Mouse (Mus musculus) testis, postnatal 10 days (tissue): ENCODE measurements around the gene Zmynd15.
"Not testable (repeated sequence)": the region's sequence is repeated elsewhere in the genome, so short reads cannot be mapped to it uniquely, and the experiment has no call there.

Experiments used
- DNase-seq: peaks from one replicate; pipeline ENCODE4 v3.0.0; 2021; ENCODE audit warnings: low spot score

Gene Zmynd15

DNA sequence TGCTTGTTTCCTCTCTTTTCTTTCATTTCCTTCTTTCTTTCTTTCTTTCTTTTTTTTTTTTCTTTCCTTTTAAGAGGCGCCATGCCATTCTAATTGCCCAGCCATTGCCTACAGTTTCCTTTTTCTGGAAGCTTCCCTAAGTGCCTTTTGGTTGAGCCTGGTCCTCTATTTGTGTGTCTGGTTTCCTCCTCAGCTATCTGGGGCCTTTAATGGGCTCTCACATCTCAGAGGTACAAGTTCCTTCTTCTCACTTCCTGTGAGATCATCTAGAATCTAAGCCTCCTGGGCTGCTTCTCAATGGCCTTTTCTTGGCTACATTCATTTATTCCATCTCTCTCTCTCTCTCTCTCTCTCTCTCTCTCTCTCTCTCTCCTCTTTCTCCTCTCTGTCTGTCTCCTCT is 11.9 kb upstream of the Zmynd15 start:
- DNase-seq, result no peak

DNA sequence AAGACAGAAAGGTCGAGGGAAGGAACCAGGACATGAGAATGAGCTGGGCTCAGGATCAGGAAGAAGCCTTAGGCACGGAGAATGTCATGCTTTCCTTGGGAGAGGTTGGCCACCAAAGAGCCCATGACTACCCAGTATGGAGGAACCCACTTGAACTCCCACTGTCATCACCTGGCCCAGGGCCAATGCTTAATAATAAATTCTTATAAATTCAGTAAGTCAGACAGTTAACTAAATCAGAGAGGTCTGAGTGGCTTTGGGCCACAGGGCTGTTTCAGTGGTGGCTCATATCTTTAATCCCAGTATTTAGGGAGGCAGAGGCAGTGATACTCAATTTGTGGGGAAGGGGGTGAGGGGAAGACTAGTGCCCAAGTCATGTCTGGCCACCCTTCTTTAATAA is 8.3 kb upstream of the Zmynd15 start:
- no peak for DNase-seq

GRCm38 (mm10) chr11:70451797-70452498 is 7.3 kb upstream of the Zmynd15 start, which contains the start of gene Med11:
Gene Med11, plus strand, starts transcription at chr11:70451919.
- DNase-seq, result peak; percentile 97

DNA sequence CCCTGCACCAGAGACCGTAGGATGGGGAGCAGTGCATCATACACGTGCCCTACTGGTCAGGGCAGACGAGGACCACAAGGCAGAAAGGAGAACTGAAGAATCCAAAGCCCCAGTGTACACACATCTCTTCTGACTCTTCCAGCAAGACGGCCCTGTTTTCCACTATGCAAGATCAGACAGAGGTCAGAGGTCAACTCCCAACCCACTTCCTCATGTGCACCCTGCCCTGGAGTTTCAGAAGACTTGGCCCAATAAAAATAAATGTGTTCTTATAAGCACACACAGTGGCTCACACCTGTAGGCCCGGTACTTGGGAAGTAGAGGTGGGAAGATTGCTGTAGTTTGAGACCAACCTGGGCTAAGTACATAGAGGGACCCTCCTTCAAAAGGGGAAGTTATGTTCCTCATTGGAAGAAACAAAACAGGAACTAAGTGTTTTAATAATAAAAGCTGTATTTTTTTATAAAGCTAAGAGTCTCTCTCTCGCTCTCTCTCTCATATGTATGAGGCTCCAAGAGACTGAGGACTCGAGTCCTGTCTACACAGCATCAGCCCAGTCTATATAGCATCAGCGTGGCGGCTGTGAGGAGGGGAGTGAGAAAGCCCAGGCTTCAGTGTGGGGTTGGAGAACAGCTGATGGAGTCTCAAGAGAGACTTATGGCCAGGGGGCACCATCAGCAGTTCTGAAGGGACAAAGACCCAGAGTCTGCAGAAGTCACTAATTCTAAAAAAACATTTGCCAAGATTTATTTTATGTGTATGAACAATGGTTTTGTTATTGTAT is 5.8 kb upstream of the Zmynd15 start:
- DNase-seq, result no peak

DNA sequence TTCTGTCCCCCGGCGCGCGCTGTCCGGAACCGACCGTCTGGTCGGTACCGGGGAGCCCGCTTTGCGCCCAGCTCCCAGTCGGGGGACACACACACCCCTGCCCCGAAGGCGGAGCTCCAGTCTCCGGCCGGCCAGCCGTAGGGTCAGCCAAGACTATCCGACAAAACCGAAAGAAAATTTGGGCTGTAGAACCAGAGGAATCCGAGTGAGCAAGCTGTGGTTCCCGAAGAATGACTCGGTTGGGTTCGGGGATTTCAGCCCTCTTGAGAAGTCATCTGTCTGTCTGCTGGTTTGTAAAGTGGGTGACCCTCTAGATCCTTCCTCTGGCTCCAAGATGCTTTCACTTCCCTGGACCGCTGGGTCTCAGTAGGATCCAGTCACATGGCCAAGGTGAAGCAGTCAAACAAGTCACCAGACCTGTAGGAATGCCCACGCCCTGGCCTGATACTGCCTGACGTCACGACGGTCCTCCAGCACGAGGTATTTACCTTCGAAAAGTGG is 418 bp downstream of the Zmynd15 start, which contains the start of gene Cxcl16:
Gene Cxcl16, minus strand, starts transcription at position 384 of the 501 bp plus-strand sequence.
- peak; percentile 64 for DNase-seq

DNA sequence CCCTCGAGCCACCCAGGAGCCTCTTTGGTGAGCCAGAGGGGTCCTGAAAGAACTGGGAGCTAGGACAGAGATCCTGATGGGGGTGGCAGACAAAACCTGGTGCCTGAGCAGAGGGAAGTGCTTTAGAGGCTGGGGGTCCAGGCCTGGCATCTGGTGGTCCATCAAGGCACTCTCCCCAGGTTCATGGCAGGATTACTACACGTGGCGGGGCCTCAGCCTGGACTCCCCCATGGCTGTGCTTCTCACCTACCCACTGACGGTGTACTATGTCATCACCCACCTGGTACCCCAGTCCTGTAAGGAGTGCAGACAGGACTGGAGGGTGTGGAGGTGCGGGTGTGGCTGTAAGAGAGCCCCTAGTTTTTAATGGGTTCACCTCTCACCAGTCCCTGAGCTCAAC is 4.7 kb downstream of the Zmynd15 start:
- no peak for DNase-seq

DNA sequence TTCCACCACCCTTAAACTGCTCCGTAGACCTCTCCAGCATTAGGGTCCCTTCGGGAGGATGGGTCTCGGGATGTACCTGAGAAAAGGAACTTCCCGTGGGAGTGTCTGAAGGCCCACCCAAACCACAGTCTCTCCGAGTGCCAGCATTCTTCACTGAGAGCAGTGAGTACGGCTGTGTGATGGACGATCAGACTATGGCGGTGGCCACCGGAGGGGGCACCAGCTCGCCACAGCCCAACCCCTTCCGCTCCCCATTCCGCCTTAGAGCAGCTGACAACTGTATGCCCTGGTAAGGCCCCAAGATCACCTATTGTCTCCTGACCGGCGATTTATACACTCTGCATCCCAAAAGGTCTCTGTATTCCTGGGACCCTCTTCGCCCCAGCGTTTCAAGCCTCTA is 6.0 kb downstream of the Zmynd15 start:
- DNase-seq, result no peak

- peak; percentile 72 for DNase-seq
Observed at GRCm38 (mm10) chr11:70465824-70466223, 6.6 kb downstream of the Zmynd15 start.

DNA sequence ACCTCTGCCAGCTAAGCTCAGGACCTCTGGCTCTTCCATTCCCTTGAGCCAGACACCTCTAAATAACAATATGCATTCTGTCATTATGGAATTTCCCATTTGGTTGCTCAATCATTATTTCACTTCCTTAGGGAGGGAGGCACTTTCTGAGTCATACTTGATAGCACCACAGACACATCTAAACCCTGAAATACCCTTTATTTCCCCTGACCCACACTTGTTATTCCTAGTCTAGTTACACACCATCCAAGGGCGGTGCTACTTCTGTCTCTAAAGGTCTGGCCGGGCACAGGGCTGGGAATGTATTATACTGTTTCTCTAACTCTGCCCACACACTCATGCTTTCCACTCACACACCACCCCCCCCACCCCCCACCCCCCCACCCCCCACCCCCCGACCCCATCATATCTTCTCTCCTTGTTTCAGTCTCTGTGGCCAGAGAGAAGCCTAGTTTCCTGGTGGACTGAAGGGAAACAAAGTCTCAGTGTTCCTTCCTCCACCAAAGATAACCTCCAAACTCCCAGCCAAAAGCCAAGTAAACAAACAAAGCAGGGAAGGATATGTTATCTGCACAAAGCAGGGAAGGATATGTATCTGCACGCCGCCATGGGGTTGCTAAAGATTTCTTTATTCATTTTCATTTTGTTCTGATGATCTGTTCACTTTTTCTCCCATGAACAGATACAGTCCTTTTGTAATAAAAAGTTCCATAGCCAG is 8.8 kb downstream of the Zmynd15 start:
- DNase-seq, result no peak

DNA sequence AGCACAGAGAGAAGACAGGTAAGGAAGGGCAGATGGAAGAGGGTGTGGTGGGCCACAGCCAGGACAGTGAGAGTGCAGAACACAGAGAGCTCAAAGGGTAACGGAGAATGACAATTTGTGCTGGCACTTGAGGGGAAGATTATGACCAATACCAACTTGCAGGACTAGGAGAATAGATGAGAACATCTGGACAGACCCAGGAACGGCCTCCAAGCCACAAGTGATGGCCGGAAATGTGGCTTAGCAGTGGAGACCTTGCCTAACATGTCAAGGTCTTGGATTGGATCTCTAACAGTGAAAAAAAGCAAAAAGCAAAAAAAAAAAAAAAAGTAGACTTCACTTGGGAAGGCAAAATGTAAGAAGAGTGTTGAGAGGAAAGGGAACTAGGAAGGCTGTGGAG is 10.5 kb downstream of the Zmynd15 start:
- DNase-seq, result no peak

GRCm38 (mm10) chr11:70472716-70473115 is 13.5 kb downstream of the Zmynd15 start:
- DNase-seq, result no peak

GRCm38 (mm10) chr11:70473291-70473690 is 14.1 kb downstream of the Zmynd15 start:
- not testable (repeated sequence) for DNase-seq

- DNase-seq, result no peak
Observed at GRCm38 (mm10) chr11:70474872-70475534, 15.8 kb downstream of the Zmynd15 start.

DNA sequence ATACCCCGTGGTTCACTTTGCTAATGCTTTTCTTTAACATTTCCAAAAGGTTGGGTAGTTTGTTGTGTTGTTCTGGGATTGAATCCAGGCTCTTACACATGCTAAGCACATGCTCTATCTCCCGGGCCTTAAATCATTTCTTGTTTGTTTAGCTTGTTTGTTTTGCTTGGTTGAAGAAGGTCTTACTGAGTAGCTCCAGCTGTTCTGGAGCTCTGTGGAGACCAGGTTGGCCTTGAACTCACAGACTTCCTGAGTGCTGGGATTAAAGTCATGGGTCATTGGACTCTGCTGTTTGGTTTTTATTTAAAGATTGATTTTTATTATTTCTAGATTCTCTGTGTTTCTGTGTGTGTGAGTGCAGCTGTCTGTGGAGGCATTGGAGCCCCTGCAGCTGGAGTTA is 26.3 kb downstream of the Zmynd15 start:
- no peak for DNase-seq

DNA sequence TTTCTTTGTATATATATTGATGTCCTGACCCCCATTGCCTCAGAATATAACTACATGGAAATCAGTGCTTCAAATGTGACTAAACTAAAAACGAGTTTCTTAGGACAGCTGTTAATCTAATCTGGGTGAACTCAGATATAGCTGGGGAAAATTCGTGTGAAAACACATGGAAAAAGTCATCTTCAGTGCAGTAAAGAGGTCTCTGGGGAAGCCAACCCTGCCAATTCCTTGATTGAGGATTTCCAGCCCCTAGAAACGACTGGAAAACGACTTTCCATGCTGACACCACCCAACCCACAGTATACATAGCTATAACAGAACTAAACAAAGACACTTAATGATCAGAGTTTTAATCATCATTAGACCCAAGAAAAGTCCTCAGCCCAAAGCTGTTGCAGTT is 28.6 kb downstream of the Zmynd15 start:
- DNase-seq, result no peak

DNA sequence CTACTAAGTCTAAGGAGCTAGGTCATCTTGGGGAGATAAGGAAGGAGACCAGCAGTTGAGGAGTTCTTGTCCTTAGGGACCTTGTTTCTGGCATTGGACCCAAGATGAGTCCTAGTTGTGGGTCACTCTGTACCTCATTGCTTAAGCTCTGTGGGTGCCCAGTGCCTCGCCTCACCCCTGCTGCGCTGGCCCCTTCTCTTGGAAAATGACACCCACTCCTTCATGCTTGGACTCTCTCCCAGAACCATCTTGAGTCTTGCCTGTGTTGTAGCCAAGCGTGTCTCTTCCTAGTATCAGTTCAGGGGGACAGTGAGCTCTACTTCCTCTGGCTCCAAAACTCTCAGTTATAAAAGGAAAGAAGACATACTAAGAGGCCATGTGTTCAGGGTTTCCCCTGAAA is 29.9 kb downstream of the Zmynd15 start:
- DNase-seq, result no peak

- DNase-seq, result no peak
Observed at GRCm38 (mm10) chr11:70489684-70490083, 30.5 kb downstream of the Zmynd15 start.

DNA sequence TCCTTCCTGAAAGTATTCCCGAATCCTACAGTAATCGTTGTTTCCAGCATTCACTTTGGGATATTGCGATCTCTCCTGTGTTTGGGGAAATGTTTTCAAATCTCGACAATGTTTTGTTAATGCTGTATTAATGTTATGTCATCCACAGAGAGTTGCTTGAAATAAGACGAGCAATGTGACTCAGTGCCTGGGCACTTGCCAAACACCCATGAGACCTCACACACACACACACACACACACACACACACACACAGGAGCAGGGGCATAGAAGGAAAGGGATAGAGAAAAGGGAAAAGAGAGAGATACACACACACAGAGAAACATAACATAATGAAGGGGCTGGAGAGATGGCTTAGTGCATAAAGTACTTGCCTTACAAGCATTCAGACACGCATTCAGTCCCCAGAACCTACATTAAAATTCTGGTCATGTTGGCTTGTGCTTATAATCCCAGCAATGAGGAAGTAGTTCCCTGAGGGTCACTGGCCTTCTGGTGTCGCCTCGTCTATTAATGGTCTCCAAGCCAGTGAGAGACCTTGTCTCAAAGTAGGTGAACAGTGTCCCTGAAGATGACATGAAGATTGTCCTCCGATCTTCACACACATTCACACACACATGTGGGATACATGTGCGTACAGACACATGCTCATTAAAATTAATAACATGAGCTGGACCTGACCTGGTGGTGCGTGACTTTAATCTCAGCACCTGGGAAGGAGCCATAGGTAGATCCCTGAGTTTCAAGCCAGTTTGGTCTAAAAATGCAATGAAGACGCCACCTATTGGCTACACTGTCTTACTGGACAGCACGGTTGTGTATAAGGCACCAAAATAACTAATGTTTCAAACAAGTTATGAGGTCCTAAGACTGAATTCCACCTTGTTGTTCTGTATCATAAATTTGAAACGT is 40.6 kb downstream of the Zmynd15 start:
- DNase-seq, result no peak

GRCm38 (mm10) chr11:70500476-70500812 is 41.2 kb downstream of the Zmynd15 start:
- no peak for DNase-seq

- no peak for DNase-seq
Observed at GRCm38 (mm10) chr11:70502018-70502417, 42.8 kb downstream of the Zmynd15 start.

- DNase-seq, result no peak
Observed at GRCm38 (mm10) chr11:70504970-70505369, 45.7 kb downstream of the Zmynd15 start, which contains the start of gene Tm4sf5. Gene Tm4sf5, plus strand, starts transcription at chr11:70505244.
